Mouse (Mus musculus) thymus, postnatal 10 days (tissue): Measurements from ENCODE around the gene Atp2a3.

Experiments used
- DNase-seq, 2 experiments: peaks; one replicate each; pipeline ENCODE4 v3.0.0; 2021; ENCODE audit warnings: low spot score in 2 of 2

Atp2a3 gene

DNA sequence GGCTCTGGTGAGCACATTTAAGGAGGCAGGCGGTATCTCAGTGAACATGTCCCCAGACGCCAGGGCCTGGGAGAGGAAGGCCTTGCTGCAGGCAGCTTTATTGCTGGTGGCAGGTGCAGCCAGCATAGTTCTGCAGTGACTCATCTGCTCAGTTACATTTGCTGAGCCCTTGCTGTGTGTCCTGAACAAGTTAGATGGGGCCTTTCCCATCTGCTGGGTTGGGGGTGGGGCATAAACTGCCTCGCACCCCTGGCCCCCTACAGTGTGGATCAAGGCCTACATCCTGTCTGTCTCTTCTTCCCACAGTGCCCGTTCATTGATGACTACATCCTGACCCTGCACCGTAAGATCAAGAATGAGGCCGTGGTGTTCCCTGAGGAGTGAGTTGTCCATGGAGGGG, 75.9 kb downstream of the Atp2a3 start:
- no peak for DNase-seq

DNA sequence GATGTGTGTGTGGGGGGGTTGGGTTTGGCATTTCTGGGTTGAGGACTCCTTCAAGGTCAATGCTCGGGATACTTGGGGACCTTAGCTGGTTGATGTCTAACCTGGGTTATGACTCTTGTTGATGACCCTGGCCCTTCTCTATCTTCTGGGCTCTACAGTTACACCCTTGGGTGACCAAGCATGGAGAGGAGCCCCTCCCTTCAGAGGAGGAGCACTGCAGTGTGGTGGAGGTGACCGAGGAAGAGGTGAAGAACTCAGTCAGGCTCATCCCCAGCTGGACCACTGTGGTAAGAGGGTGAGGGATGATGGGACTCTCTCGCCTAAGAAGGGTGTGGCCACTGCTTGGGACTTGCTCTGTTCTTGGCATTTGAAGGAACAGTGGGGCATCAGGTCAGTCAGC, 76.7 kb downstream of the Atp2a3 start:
- no peak for DNase-seq

DNA sequence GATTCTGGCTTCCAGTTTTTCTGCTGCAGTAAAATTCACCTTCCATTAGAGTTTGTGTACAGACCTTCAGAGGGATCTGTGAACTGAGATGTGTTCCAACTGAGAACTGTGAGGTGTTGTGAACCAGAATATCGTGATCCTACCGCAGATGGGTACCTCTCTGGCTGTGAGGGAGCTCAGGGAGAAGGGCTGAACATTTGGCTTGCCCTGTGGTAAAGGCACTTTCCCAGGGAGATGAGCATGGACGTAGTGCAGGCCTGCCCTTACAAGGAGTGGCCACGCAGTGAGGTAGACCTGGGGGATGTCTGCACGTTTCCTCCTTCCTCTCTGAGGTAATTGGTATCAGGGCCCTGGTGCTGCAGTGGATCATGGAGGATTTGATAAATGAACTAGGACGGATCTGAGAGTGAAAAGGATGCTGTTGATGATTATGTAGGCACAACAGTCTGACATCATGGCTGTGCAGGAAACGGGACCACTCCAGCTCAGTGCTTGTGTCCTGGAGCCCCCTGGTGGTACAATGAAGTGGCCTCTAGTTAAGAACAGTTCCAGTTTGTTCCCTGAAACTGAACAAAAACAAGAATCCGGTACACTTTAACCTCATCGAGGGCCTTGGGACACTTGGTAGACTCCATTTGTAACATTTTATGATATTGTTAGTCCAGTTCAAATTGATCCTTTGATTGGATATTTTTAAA, 78.3 kb downstream of the Atp2a3 start:
- peak; percentile 66 to 83 for DNase-seq
